Mouse (Mus musculus) liver, postnatal 0 days (tissue): Measurements from ENCODE around the gene Hsd17b6. TPM values are rescaled to one million over a fixed set of nuclear protein-coding genes. Genes with fewer than 3 reads are reported as not detected.

Source experiments
- ATAC-seq: fragments of 200-750 bp; cut with Nextera tagmentation; 2 replicates; pipeline ENCODE4 v1.8.0; 2017; ENCODE audit warnings: mild to moderate bottlenecking, moderate library complexity
- DNase-seq: peaks from one replicate; pipeline ENCODE4 v3.0.0-alpha.2; 2016
- H3K27ac ChIP-seq: fragments of 300-500 bp; sonication (generic); 2 replicates; pipeline ENCODE4 v1.5.1; 2014; ENCODE audit warnings: antibody characterized with exemption, moderate library complexity, mild to moderate bottlenecking, low read depth
- H3K27me3 ChIP-seq: fragments of 300-500 bp; sonication (generic); 2 replicates; pipeline ENCODE4 v1.6.1; 2014; ENCODE audit warnings: low read length, control low read depth, mixed read lengths; ENCODE audit not compliant: insufficient read depth
- H3K36me3 ChIP-seq: fragments of 300-500 bp; sonication (generic); replicated peaks from 2 replicates; pipeline ENCODE4 v1.6.1; 2014; ENCODE audit warnings: mild to moderate bottlenecking, control low read depth, low read length, moderate library complexity, mixed read lengths; ENCODE audit not compliant: insufficient read depth
- H3K4me1 ChIP-seq: fragments of 300-500 bp; sonication (generic); 2 replicates; pipeline ENCODE4 v1.6.1; 2014; ENCODE audit warnings: antibody characterized with exemption, mild to moderate bottlenecking, control low read depth; ENCODE audit not compliant: insufficient read depth
- H3K4me2 ChIP-seq: fragments of 300-500 bp; sonication (generic); 2 replicates; pipeline ENCODE4 v1.6.1; 2014; ENCODE audit warnings: low read depth, mild to moderate bottlenecking, low read length, moderate library complexity, mixed read lengths
- H3K4me3 ChIP-seq: fragments of 300-500 bp; sonication (generic); 2 replicates; pipeline ENCODE4 v1.5.1; 2014; ENCODE audit warnings: low read depth, low read length
- H3K9ac ChIP-seq: fragments of 300-500 bp; sonication (generic); replicated peaks from 2 replicates; pipeline ENCODE4 v1.6.1; 2014; ENCODE audit warnings: mild to moderate bottlenecking, moderate library complexity
- H3K9me3 ChIP-seq: fragments of 300-500 bp; sonication (generic); 2 replicates; pipeline ENCODE4 v1.6.1; 2016; ENCODE audit warnings: mild to moderate bottlenecking, control low read depth, low read length, mixed read lengths
- CTCF ChIP-seq: sonication (generic); IDR thresholded peaks from 2 replicates; pipeline ENCODE4 v1.5.1; 2016; ENCODE audit warnings: antibody characterized with exemption, low read depth
- EP300 ChIP-seq: IDR thresholded peaks from 2 replicates; pipeline ENCODE4 v1.6.1; 2016; ENCODE audit warnings: antibody characterized with exemption, low read depth, mild to moderate bottlenecking
- WGBS: fragments of 180-500 bp; shearing (Covaris S2); extraction: QIAGEN DNeasy Blood & Tissue Kit; methylation state at CpG from one replicate; pipeline ENCODE4 v1.1.7; 2014; ENCODE audit not compliant: insufficient replicate concordance; 5-methylcytosine and 5-hydroxymethylcytosine counted together
- polyA plus RNA-seq: library from polyadenylated mRNA; unstranded; fragments of >200 nt; fragmentation: Nextera tagmentation; extraction: Ambion mirVana; gene quantifications from 2 replicates; pipeline ENCODE4 v1.2.1, GENCODE M21; 2015

Hsd17b6 gene
- polyA plus RNA-seq, 1 experiment from 2014 or later = 32.4 TPM

DNA sequence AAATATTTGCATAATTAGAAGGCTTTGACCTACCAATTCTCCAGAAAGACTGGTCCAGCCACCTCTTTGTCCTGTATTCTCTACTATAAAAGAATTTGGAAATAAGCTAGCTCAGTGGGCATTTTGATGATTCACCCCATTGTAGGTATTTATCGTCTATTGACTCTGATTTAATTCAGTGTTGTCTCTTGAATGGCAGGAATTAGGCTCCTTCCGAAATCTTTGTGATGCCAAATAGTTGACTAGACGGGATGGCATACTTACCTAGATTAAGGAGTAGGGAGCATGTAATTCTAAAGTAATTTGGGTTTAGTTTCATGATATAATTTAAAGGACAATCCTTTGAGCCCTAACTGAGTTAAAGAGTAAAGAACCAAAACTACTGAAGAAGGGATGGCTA is 30.5 kb upstream of the Hsd17b6 start:
- H3K36me3 ChIP-seq = peaks cover 40% of the 10 kb centered on the region
- TF ChIP-seq EP300 (no peak), CTCF (no peak)
- H3K27ac ChIP-seq = no peak overlapping the region

DNA sequence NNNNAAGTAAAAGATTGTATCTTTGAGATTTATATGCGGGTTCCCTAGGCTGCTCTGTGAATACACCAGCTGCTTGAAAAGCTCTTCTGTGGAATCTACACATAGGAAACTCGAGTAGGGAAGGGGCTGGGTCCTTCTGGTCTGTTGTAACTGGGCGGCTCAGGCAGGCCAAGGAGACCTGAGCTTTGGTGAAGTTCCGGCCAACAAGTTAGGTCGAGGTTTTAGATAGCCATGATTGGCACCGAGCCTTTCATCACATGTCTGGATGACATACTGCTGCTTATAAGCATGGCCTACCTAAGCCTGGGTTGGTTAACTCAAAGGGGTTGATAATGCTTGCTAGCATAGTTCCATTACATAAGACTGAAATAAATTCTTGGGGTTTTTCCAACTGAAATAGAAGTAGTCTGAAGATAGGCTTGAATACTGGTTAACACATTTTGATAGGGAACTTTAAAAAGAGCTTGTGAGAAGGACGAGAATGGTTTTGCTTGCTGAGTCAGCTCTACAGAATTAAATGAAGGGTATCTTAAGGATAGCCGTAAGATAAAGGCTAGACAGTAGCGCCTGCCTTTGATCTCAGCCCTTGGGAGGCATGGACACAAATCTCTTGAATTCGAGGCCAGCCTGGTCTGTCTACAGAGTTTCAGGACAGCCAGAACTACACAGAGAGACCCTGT is 29.5 kb upstream of the Hsd17b6 start:
- Histone ChIP-seq H3K4me1 (peaks cover 33% of the 10 kb centered on the region), H3K27me3 (no peaks in the 10 kb centered on the region), H3K36me3 (peaks cover 37% of the 10 kb centered on the region), H3K4me3 (peak overlapping the region; percentile 78), H3K4me2 (peak overlapping the region; percentile 90), H3K9ac (peak overlapping the region; percentile 99), H3K27ac (peak overlapping the region; percentile 94), H3K9me3 (no peaks in the 10 kb centered on the region)
- DNase-seq (peak; percentile 69), ATAC-seq (peak; percentile 42)
- 3% methylated on average over 10 of the region's 10 CpGs for WGBS
- TF ChIP-seq EP300 = no peak
- no peak for TF ChIP-seq CTCF

More for the DNA sequence above, 30.5 kb upstream of the Hsd17b6 start:
- no peak for ATAC-seq
- Histone ChIP-seq H3K9me3 (no peaks in the 10 kb centered on the region), H3K9ac (0 out of 2 replicates have a peak overlapping the region, but pooled peaks have one; percentile 12), H3K27me3 (no peaks in the 10 kb centered on the region), H3K4me3 (0 out of 2 replicates have a peak overlapping the region, but pooled peaks have one; percentile 1), H3K4me1 (peaks cover 35% of the 10 kb centered on the region), H3K4me2 (peak overlapping the region; percentile 90)
- 71% methylated on average over 3 of the region's 3 CpGs for WGBS
- no peak for DNase-seq

DNA sequence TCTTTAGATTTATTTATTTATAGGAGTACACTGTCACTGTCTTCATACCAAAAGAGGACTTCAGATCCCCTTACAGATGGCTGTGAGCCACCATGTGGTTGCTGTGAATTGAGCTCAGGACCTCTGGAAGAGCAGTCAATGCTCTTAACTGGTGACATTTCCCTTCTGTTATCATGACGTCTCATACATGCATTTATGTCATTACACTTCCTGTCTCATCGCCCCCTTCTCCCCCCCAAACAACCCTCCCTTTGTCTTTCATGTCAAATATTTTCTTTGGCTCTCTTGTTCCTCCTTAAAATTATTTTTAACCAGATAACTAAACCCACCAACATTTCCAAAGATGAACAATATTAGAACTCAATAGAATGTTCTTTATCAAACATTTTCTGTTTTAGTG is 23.4 kb upstream of the Hsd17b6 start:
- ATAC-seq (no peak), DNase-seq (no peak)
- H3K36me3 ChIP-seq = peaks cover 29% of the 10 kb centered on the region

DNA sequence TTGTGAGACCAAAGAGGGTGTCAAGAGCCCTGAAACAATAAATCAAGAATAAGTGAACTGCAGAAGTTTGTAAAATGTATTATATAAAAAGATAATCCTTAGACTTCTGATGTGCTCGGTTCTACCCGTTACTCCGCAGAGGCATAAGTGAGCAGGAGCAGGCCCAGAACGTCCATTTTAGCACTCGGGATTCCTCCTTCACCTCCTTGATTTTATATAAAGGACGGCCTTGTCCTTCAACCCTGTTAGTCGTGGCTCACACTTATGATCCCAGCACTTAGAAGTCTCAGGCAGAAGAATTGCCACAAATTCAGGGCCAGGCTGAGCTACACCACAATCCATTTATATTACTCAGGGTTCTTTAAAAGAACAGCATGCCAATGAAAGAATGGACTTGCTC is 22.5 kb upstream of the Hsd17b6 start:
- 90% methylated on average over 7 of the region's 7 CpGs for WGBS
- Histone ChIP-seq H3K27ac (no peak overlapping the region), H3K9me3 (no peaks in the 10 kb centered on the region), H3K4me1 (peaks cover 4% of the 10 kb centered on the region; the same call in 1 of the 2 replicates), H3K27me3 (no peaks in the 10 kb centered on the region), H3K4me2 (no peak overlapping the region), H3K9ac (no peak overlapping the region), H3K4me3 (no peak overlapping the region), H3K36me3 (peaks cover 35% of the 10 kb centered on the region)
- no peak for TF ChIP-seq CTCF
- TF ChIP-seq EP300 = no peak
- no peak for ATAC-seq
- no peak for DNase-seq

More for the DNA sequence above, 23.4 kb upstream of the Hsd17b6 start:
- 32% methylated on average over 2 of the region's 2 CpGs for WGBS
- Histone ChIP-seq H3K4me3 (no peak overlapping the region), H3K9ac (no peak overlapping the region), H3K9me3 (no peaks in the 10 kb centered on the region), H3K27ac (no peak overlapping the region), H3K4me2 (no peak overlapping the region), H3K27me3 (no peaks in the 10 kb centered on the region), H3K4me1 (peaks cover 5% of the 10 kb centered on the region; the same call in 1 of the 2 replicates)
- TF ChIP-seq EP300 (no peak), CTCF (no peak)

DNA sequence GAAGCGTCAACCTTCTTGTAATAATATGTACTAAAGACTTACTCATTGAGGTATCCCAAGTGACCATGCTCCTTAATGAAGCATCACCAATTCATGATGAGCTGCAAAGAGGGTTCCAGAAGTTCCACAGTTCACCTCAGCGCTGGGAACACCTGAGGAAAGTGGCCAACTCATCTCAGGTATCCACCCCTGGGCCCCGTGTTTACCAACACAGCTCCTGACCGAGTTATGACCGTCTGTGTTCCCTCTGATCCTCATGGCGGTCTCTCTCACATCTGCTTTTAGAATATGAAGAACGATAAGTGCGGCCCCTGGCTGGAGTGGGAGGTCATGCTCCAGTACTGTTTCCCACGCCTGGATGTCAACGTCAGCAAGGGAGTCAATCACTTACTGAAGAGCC is 16.1 kb upstream of the Hsd17b6 start:
- H3K9ac ChIP-seq = no peak overlapping the region
- no peaks in the 10 kb centered on the region for H3K4me1 ChIP-seq
- H3K27ac ChIP-seq = no peak overlapping the region
- DNase-seq = no peak
- H3K36me3 ChIP-seq = peaks cover 52% of the 10 kb centered on the region
- no peak overlapping the region for H3K4me2 ChIP-seq
- ATAC-seq = no peak
- no peaks in the 10 kb centered on the region for H3K9me3 ChIP-seq
- H3K27me3 ChIP-seq = no peaks in the 10 kb centered on the region
- 93% methylated on average over 10 of the region's 10 CpGs for WGBS
- H3K4me3 ChIP-seq = no peak overlapping the region
- TF ChIP-seq EP300 (no peak), CTCF (no peak)

DNA sequence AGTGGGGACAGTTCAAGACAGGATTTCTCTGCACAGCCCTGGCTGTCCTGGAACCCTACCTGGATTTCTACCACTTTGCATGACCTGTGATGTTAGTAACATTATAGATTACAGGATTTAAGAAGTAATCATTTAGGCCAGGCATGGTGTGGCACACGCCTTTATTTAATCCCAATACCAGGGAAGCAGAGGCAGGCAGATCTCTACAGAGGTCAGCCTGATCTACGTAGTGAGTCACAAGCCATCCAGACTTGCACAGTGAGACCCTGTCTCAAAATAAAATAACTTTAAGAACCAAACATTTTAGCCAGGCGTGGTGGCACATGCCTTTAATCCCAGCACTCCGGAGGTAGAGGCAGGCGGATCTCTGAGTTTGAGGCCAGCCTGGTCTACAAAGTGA is 14.8 kb upstream of the Hsd17b6 start:
- no peak overlapping the region for H3K4me2 ChIP-seq
- DNase-seq (no peak), ATAC-seq (no peak)
- no peaks in the 10 kb centered on the region for H3K27me3 ChIP-seq
- no peak overlapping the region for H3K27ac ChIP-seq
- no peak overlapping the region for H3K9ac ChIP-seq
- no peaks in the 10 kb centered on the region for H3K4me1 ChIP-seq
- no peak overlapping the region for H3K4me3 ChIP-seq
- TF ChIP-seq CTCF (no peak), EP300 (no peak)
- H3K9me3 ChIP-seq = no peaks in the 10 kb centered on the region
- H3K36me3 ChIP-seq = peaks cover 51% of the 10 kb centered on the region
- WGBS = 93% methylated on average over 5 of the region's 5 CpGs
